13 mouse cellular contexts compared by ENCODE assay signal in genomic region chr10:115593221-115593620, GRCm38 (mm10). TPM values are rescaled to one million over a fixed set of nuclear protein-coding genes. Genes with fewer than 3 reads are reported as not detected.
DNase-seq lines count a peak whose midpoint lies in the region; ATAC-seq and TF ChIP-seq lines count a peak whose summit lies in the region.
"Had no signal": no experiment of that assay in that cellular context is flagged by ENCODE, and none has a peak within 500 bp of the region (broad histone marks: within the 10 kb centered on the region; RNA-seq: fewer than 3 reads in every experiment).

No protein-coding gene starts in this region.

- no peak overlapping the region for H3K27ac ChIP-seq in embryonic facial prominence, embryonic 11.5 days (replicated peaks; ENCODE audit: low read depth, low read length)
- no peak overlapping the region for H3K27ac ChIP-seq in embryonic facial prominence, embryonic 10.5 days (replicated peaks)
- H3K27ac ChIP-seq in limb, embryonic 14.5 days (replicated peaks; ENCODE audit: low read depth, low read length): no peak overlapping the region
- H3K27ac ChIP-seq in stomach, embryonic 16.5 days (ENCODE audit: low read length): no peak overlapping the region

- no peaks in the 10 kb centered on the region for H3K9me3 ChIP-seq in embryonic facial prominence, embryonic 11.5 days (replicated peaks; ENCODE audit: control insufficient read depth, low read length)
- H3K9me3 ChIP-seq in embryonic facial prominence, embryonic 10.5 days: no peaks in the 10 kb centered on the region
- no peaks in the 10 kb centered on the region for H3K9me3 ChIP-seq in limb, embryonic 14.5 days (ENCODE audit: control insufficient read depth, low read length)
- H3K9me3 ChIP-seq in stomach, embryonic 16.5 days (replicated peaks; ENCODE audit: control insufficient read depth, low read length): no peaks in the 10 kb centered on the region

- ATAC-seq in embryonic facial prominence, embryonic 11.5 days (replicated peaks; ENCODE audit: insufficient number of reproducible peaks, low FRiP score, low TSS enrichment, low read depth): no peak
- peak; percentile 65; the same call in 1 of the 2 replicates for ATAC-seq in limb, embryonic 14.5 days (ENCODE audit: low FRiP score, low read depth)
- no peak for ATAC-seq in stomach, embryonic 16.5 days (ENCODE audit: insufficient read depth, low FRiP score)
- ATAC-seq: CD4-positive, CD25-positive, alpha-beta regulatory T cell, adult 4 months had no signal

- H3K4me3 ChIP-seq in embryonic facial prominence, embryonic 11.5 days (ENCODE audit: low read depth, low read length): no peak overlapping the region
- no peak overlapping the region for H3K4me3 ChIP-seq in embryonic facial prominence, embryonic 10.5 days
- H3K4me3 ChIP-seq in limb, embryonic 14.5 days (replicated peaks; ENCODE audit: low read length): peak overlapping the region; percentile 14; the same call in 1 of the 2 replicates
- no peak overlapping the region for H3K4me3 ChIP-seq in stomach, embryonic 16.5 days (replicated peaks; ENCODE audit: low read length)

- peak; percentile 35 for DNase-seq in embryonic facial prominence, embryonic 11.5 days (ENCODE audit: low spot score)
- DNase-seq in embryonic facial prominence, embryonic 10.5 days (ENCODE audit: low spot score): no peak
- DNase-seq in urinary bladder, postnatal 14 days (ENCODE audit: low spot score): peak; percentile 57
- no peak for DNase-seq in urinary bladder, postnatal 10 days (ENCODE audit: low spot score)
- DNase-seq in limb, embryonic 14.5 days (ENCODE audit: low spot score): peak; percentile 70
- DNase-seq in ovary, postnatal 10 days (ENCODE audit: low spot score): no peak
- DNase-seq in gastrocnemius, adult 8-10 months (ENCODE audit: low spot score in 2 of 2): no peak
- DNase-seq: heart, postnatal 10 days; kidney, postnatal 36 days; lung, postnatal 36 days had no signal

- H3K4me2 ChIP-seq in embryonic facial prominence, embryonic 11.5 days (ENCODE audit: low read depth, low read length): no peak overlapping the region
- peak overlapping the region; percentile 43 for H3K4me2 ChIP-seq in limb, embryonic 14.5 days (replicated peaks; ENCODE audit: low read depth, low read length, severe bottlenecking)
- peak overlapping the region; percentile 29; the same call in 1 of the 2 replicates for H3K4me2 ChIP-seq in stomach, embryonic 16.5 days (ENCODE audit: low read depth, low read length)

- H3K36me3 ChIP-seq in embryonic facial prominence, embryonic 11.5 days (replicated peaks; ENCODE audit: control insufficient read depth, insufficient read depth, low read depth, low read length): no peaks in the 10 kb centered on the region
- no peaks in the 10 kb centered on the region for H3K36me3 ChIP-seq in embryonic facial prominence, embryonic 10.5 days (replicated peaks)
- no peaks in the 10 kb centered on the region for H3K36me3 ChIP-seq in limb, embryonic 14.5 days (ENCODE audit: control insufficient read depth, insufficient read depth, low read length)
- no peaks in the 10 kb centered on the region for H3K36me3 ChIP-seq in stomach, embryonic 16.5 days (ENCODE audit: control insufficient read depth, insufficient read depth, low read length)

- no peak for TF ChIP-seq POLR2A in limb, embryonic 14.5 days (IDR thresholded peaks at IDR 0.05; ENCODE audit: borderline replicate concordance, extremely low read depth, insufficient read depth, insufficient read length)

- H3K9ac ChIP-seq in embryonic facial prominence, embryonic 11.5 days (replicated peaks; ENCODE audit: low read length): no peak overlapping the region
- H3K9ac ChIP-seq in limb, embryonic 14.5 days (ENCODE audit: low read depth, low read length, severe bottlenecking): peak overlapping the region; percentile 2; the same call in 1 of the 2 replicates
- H3K9ac ChIP-seq in stomach, embryonic 16.5 days (ENCODE audit: low read length): no peak overlapping the region

- H3K4me1 ChIP-seq in embryonic facial prominence, embryonic 11.5 days (ENCODE audit: control insufficient read depth, insufficient read depth, low read length): no peaks in the 10 kb centered on the region
- peaks cover 4% of the 10 kb centered on the region; the same call in 1 of the 2 replicates for H3K4me1 ChIP-seq in embryonic facial prominence, embryonic 10.5 days
- peaks cover 9% of the 10 kb centered on the region for H3K4me1 ChIP-seq in limb, embryonic 14.5 days (ENCODE audit: control insufficient read depth, insufficient read depth, low read length)
- no peaks in the 10 kb centered on the region for H3K4me1 ChIP-seq in stomach, embryonic 16.5 days (ENCODE audit: control insufficient read depth, insufficient read depth, low read length)

- 50% methylated on average over 11 of the region's 11 CpGs for WGBS in embryonic facial prominence, embryonic 11.5 days
- WGBS in embryonic facial prominence, embryonic 10.5 days: 70% methylated on average over 11 of the region's 11 CpGs
- WGBS in limb, embryonic 14.5 days: 7% methylated on average over 11 of the region's 11 CpGs
- WGBS in stomach, embryonic 16.5 days: 41% methylated on average over 11 of the region's 11 CpGs

- peaks cover 1% of the 10 kb centered on the region for H3K27me3 ChIP-seq in embryonic facial prominence, embryonic 11.5 days (ENCODE audit: control insufficient read depth, insufficient read depth, low read length)
- peaks cover 24% of the 10 kb centered on the region for H3K27me3 ChIP-seq in embryonic facial prominence, embryonic 10.5 days (replicated peaks; ENCODE audit: low read depth, poor library complexity, severe bottlenecking)
- peaks cover 18% of the 10 kb centered on the region; the same call in 1 of the 2 replicates for H3K27me3 ChIP-seq in limb, embryonic 14.5 days (ENCODE audit: control insufficient read depth, insufficient read depth, low read length)
- H3K27me3 ChIP-seq in stomach, embryonic 16.5 days (ENCODE audit: control insufficient read depth, insufficient read depth, low read length): peaks cover 12% of the 10 kb centered on the region

RNA-seq across cellular contexts. Expression of gene Lgr5, which starts 5.6 kb away (rescaled TPM):
- 10.2 and 11.5 TPM in 2 replicates for polyA plus RNA-seq in embryonic facial prominence, embryonic 11.5 days (2014; fragmentation: Nextera tagmentation; extraction: Ambion mirVana)
- polyA plus RNA-seq in embryonic facial prominence, embryonic 10.5 days (2016; fragmentation: Nextera tagmentation; extraction: Ambion mirVana): 5.2 and 7.1 TPM in 2 replicates
- polyA plus RNA-seq in limb, embryonic 14.5 days (2012; rRNA removed): 12.2 and 15.2 TPM in 2 replicates
- polyA plus RNA-seq in limb, embryonic 14.5 days (2014; fragmentation: Nextera tagmentation; extraction: Ambion mirVana): 9.6 and 15.8 TPM in 2 replicates
- 4.4 and 4.8 TPM in 2 replicates for polyA plus RNA-seq in stomach, embryonic 16.5 days (2015; fragmentation: Nextera tagmentation; extraction: Ambion mirVana)
- under 1 TPM in 1 of 4 experiments, not detected in 3; 0.12 TPM for total RNA-seq in gastrocnemius, adult 8-10 months (2022)

RNA-seq across cellular contexts. Expression of gene A930009A15Rik, which starts 23.4 kb away (rescaled TPM):
- 0.21 TPM in 2 replicates for polyA plus RNA-seq in embryonic facial prominence, embryonic 11.5 days (2014; fragmentation: Nextera tagmentation; extraction: Ambion mirVana)
- not detected in 2 replicates for polyA plus RNA-seq in embryonic facial prominence, embryonic 10.5 days (2016; fragmentation: Nextera tagmentation; extraction: Ambion mirVana)
- polyA plus RNA-seq in limb, embryonic 14.5 days (2012; rRNA removed): not detected in 2 replicates
- polyA plus RNA-seq in limb, embryonic 14.5 days (2014; fragmentation: Nextera tagmentation; extraction: Ambion mirVana): not detected in 2 replicates
- polyA plus RNA-seq in stomach, embryonic 16.5 days (2015; fragmentation: Nextera tagmentation; extraction: Ambion mirVana): not detected in 2 replicates
- total RNA-seq in gastrocnemius, adult 8-10 months (2022): not detected
- total RNA-seq: gastrocnemius, adult 18-20 months; heart, postnatal 10 days had no signal
- polyA plus RNA-seq: CD4-positive, CD25-positive, alpha-beta regulatory T cell, adult 4 months had no signal

Comparison
In these comparisons a context has a peak if more than half of its experiments do, and no peak if none do; other contexts are left out.
1. DNase-seq: peak in embryonic facial prominence, embryonic 11.5 days (single experiment), urinary bladder, postnatal 14 days (single experiment) and limb, embryonic 14.5 days (single experiment); none in embryonic facial prominence, embryonic 10.5 days (single experiment), urinary bladder, postnatal 10 days (single experiment), ovary, postnatal 10 days (single experiment) and gastrocnemius, adult 8-10 months (0 of 2).